Mouse (Mus musculus): ENCODE results near the gene Rasal3. TPM values are rescaled to one million over a fixed set of nuclear protein-coding genes. Genes with fewer than 3 reads are reported as not detected.

Gene Rasal3
- total and polyA plus RNA-seq, 2 experiments from 2014 or later: 0.40 to 7.3 TPM

DNA sequence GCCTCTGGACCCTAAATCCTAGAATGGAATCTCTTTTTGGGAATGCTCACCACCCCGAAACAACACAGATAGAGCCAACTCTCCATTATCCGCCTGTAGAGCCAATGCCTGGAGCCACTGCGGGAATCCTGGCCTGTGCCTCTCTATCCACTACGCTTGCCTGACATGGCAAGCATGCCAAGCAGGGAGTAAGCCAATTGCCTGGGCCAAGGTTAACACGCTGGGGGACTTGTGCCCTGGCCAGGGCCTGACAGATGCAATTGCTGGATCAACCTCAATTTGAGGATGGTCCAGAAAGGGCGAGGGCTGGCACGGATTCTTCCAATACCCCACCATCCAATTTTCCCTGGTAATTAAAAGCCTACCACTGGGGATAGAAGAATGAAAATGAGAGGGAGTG lies 20.8 kb downstream of the Rasal3 start:
- Histone ChIP-seq H3K9ac (replicated peaks; ENCODE audit: low read depth, low read length) (no peak overlapping the region), H3K9me3 (replicated peaks; ENCODE audit: control insufficient read depth, low read length) (no peaks in the 10 kb centered on the region), H3K36me3 (replicated peaks; ENCODE audit: control insufficient read depth, insufficient read depth, low read length) (peaks cover 9% of the 10 kb centered on the region; the same call in 1 of the 2 replicates), H3K27me3 (ENCODE audit: control insufficient read depth, insufficient read depth, low read length) (no peaks in the 10 kb centered on the region), H3K4me1 (ENCODE audit: control insufficient read depth, insufficient read depth) (peaks cover 13% of the 10 kb centered on the region; the same call in 1 of the 2 replicates), H3K27ac (ENCODE audit: low read depth) (no peak overlapping the region), H3K4me3 (ENCODE audit: low read depth, low read length) (no peak overlapping the region), H3K4me2 (ENCODE audit: low read depth, low read length) (no peak overlapping the region)
- ATAC-seq (ENCODE audit: insufficient read depth, low read depth): no peak
- TF ChIP-seq EP300 (IDR thresholded peaks at IDR 0.05; ENCODE audit: low read depth): no peak
- no peak for TF ChIP-seq CTCF (IDR thresholded peaks at IDR 0.05; ENCODE audit: low read depth)
- DNase-seq (ENCODE audit: low spot score): no peak
- WGBS: 87% methylated on average over 7 of the region's 7 CpGs

DNA sequence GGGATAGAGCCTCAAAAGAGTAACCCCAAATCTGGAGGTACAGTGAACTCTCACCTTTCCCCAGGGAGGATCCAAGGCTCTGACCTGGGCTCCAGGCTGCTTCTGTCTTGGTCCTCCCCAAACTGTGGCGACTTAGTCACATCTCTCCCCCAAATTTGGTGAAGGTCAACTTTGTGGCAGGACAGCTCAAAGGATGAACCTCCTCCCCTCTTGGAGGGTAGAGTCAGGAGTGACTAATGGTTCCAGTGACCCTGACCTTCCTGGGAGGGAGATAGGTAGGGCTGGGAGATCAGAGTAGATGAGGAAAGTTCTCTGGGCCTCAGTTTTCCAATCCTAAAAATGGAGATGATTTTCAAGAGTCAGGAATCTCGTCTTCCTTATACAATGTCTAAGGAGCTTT lies 24.6 kb downstream of the Rasal3 start:
- no peak overlapping the region for H3K27ac ChIP-seq (ENCODE audit: low read depth)
- 60% methylated on average over 2 of the region's 2 CpGs for WGBS
- H3K4me1 ChIP-seq (ENCODE audit: control insufficient read depth, insufficient read depth): peaks cover 6% of the 10 kb centered on the region; the same call in 1 of the 2 replicates
- no peak overlapping the region for H3K9ac ChIP-seq (replicated peaks; ENCODE audit: low read depth, low read length)
- TF ChIP-seq CTCF (IDR thresholded peaks at IDR 0.05; ENCODE audit: low read depth) (no peak), EP300 (IDR thresholded peaks at IDR 0.05; ENCODE audit: low read depth) (no peak)
- DNase-seq (ENCODE audit: low spot score) (no peak), ATAC-seq (ENCODE audit: insufficient read depth, low read depth) (no peak)
- H3K4me2 ChIP-seq (ENCODE audit: low read depth, low read length): no peak overlapping the region
- H3K36me3 ChIP-seq (replicated peaks; ENCODE audit: control insufficient read depth, insufficient read depth, low read length): 0 out of 2 replicates have a peak, but pooled peaks cover 3% of the 10 kb centered on the region
- no peaks in the 10 kb centered on the region for H3K27me3 ChIP-seq (ENCODE audit: control insufficient read depth, insufficient read depth, low read length)
- no peak overlapping the region for H3K4me3 ChIP-seq (ENCODE audit: low read depth, low read length)
- no peaks in the 10 kb centered on the region for H3K9me3 ChIP-seq (replicated peaks; ENCODE audit: control insufficient read depth, low read length)

- no peaks in the 10 kb centered on the region for H3K27me3 ChIP-seq (ENCODE audit: control insufficient read depth, insufficient read depth, low read length)
- H3K36me3 ChIP-seq (replicated peaks; ENCODE audit: control insufficient read depth, insufficient read depth, low read length): 0 out of 2 replicates have a peak, but pooled peaks cover 3% of the 10 kb centered on the region
- no peaks in the 10 kb centered on the region for H3K9me3 ChIP-seq (replicated peaks; ENCODE audit: control insufficient read depth, low read length)
- no peaks in the 10 kb centered on the region for H3K4me1 ChIP-seq (ENCODE audit: control insufficient read depth, insufficient read depth)
- no peak overlapping the region for H3K9ac ChIP-seq (replicated peaks; ENCODE audit: low read depth, low read length)
- no peak overlapping the region for H3K4me3 ChIP-seq (ENCODE audit: low read depth, low read length)
- no peak for ATAC-seq (ENCODE audit: insufficient read depth, low read depth)
- DNase-seq (ENCODE audit: low spot score): no peak
- no peak overlapping the region for H3K4me2 ChIP-seq (ENCODE audit: low read depth, low read length)
- 74% methylated on average over 9 of the region's 9 CpGs for WGBS
- H3K27ac ChIP-seq (ENCODE audit: low read depth): no peak overlapping the region
- no peak for TF ChIP-seq CTCF (IDR thresholded peaks at IDR 0.05; ENCODE audit: low read depth)
- no peak for TF ChIP-seq EP300 (IDR thresholded peaks at IDR 0.05; ENCODE audit: low read depth)
Measured at GRCm38 (mm10) chr17:32377137-32377536, 26.2 kb downstream of the Rasal3 start.

GRCm38 (mm10) chr17:32376475-32376874 lies 26.9 kb downstream of the Rasal3 start:
- H3K9ac ChIP-seq (replicated peaks; ENCODE audit: low read depth, low read length): no peak overlapping the region
- no peak for ATAC-seq (ENCODE audit: insufficient read depth, low read depth)
- H3K4me1 ChIP-seq (ENCODE audit: control insufficient read depth, insufficient read depth): no peaks in the 10 kb centered on the region
- H3K27ac ChIP-seq (ENCODE audit: low read depth): no peak overlapping the region
- TF ChIP-seq CTCF (IDR thresholded peaks at IDR 0.05; ENCODE audit: low read depth): no peak
- no peak for TF ChIP-seq EP300 (IDR thresholded peaks at IDR 0.05; ENCODE audit: low read depth)
- H3K4me2 ChIP-seq (ENCODE audit: low read depth, low read length): no peak overlapping the region
- H3K4me3 ChIP-seq (ENCODE audit: low read depth, low read length): no peak overlapping the region
- no peaks in the 10 kb centered on the region for H3K9me3 ChIP-seq (replicated peaks; ENCODE audit: control insufficient read depth, low read length)
- 93% methylated on average over 15 of the region's 15 CpGs for WGBS
- no peaks in the 10 kb centered on the region for H3K27me3 ChIP-seq (ENCODE audit: control insufficient read depth, insufficient read depth, low read length)
- DNase-seq (ENCODE audit: low spot score): no peak
- H3K36me3 ChIP-seq (replicated peaks; ENCODE audit: control insufficient read depth, insufficient read depth, low read length): 0 out of 2 replicates have a peak, but pooled peaks cover 3% of the 10 kb centered on the region

DNA sequence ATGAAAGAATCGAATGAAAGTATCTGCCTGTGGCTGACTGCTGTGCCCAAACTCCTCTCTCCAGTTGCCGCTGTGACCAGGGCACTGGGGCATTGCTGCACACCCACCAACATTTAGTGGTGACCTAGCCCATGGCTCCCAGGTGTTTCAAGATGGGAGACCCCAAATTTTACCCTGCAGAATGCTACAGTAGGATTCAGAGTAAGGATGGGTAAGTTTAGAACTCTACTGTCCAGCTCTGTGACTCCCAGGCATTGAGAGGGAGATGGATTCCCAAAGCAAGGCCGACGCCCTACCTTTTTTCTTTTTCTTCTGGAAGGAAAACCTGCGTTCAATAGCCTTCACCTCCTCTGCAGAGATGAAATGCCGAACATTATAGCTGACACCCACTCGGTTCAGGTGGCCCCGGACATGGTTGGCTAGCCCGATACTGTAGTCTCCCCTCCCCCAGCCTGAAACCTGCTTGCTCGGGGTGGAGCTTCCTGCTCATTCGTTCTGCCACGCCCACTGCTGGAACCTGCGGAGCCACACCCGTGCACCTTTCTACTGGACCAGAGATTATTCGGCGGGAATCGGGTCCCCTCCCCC lies 34.3 kb downstream of the Rasal3 start:
- Histone ChIP-seq H3K36me3 (replicated peaks; ENCODE audit: control insufficient read depth, insufficient read depth, low read length) (no peaks in the 10 kb centered on the region), H3K9ac (replicated peaks; ENCODE audit: low read depth, low read length) (no peak overlapping the region), H3K4me1 (ENCODE audit: control insufficient read depth, insufficient read depth) (peaks cover 9% of the 10 kb centered on the region; the same call in 1 of the 2 replicates), H3K4me2 (ENCODE audit: low read depth, low read length) (peak overlapping the region; percentile 46; the same call in 1 of the 2 replicates), H3K4me3 (ENCODE audit: low read depth, low read length) (peak overlapping the region; percentile 17; the same call in 1 of the 2 replicates), H3K27ac (ENCODE audit: low read depth) (no peak overlapping the region), H3K27me3 (ENCODE audit: control insufficient read depth, insufficient read depth, low read length) (no peaks in the 10 kb centered on the region), H3K9me3 (replicated peaks; ENCODE audit: control insufficient read depth, low read length) (no peaks in the 10 kb centered on the region)
- ATAC-seq (ENCODE audit: insufficient read depth, low read depth) (no peak), DNase-seq (ENCODE audit: low spot score) (no peak)
- 28% methylated on average over 11 of the region's 17 CpGs for WGBS
- TF ChIP-seq CTCF (IDR thresholded peaks at IDR 0.05; ENCODE audit: low read depth) (no peak), EP300 (IDR thresholded peaks at IDR 0.05; ENCODE audit: low read depth) (no peak)

- no peak for TF ChIP-seq EP300 (IDR thresholded peaks at IDR 0.05; ENCODE audit: low read depth)
- no peak for TF ChIP-seq CTCF (IDR thresholded peaks at IDR 0.05; ENCODE audit: low read depth)
- H3K27me3 ChIP-seq (ENCODE audit: control insufficient read depth, insufficient read depth, low read length): no peaks in the 10 kb centered on the region
- H3K27ac ChIP-seq (ENCODE audit: low read depth): no peak overlapping the region
- H3K9me3 ChIP-seq (replicated peaks; ENCODE audit: control insufficient read depth, low read length): no peaks in the 10 kb centered on the region
- H3K9ac ChIP-seq (replicated peaks; ENCODE audit: low read depth, low read length): no peak overlapping the region
- DNase-seq (ENCODE audit: low spot score) (no peak), ATAC-seq (ENCODE audit: insufficient read depth, low read depth) (no peak)
- H3K4me3 ChIP-seq (ENCODE audit: low read depth, low read length): no peak overlapping the region
- H3K4me1 ChIP-seq (ENCODE audit: control insufficient read depth, insufficient read depth): peaks cover 17% of the 10 kb centered on the region; the same call in 1 of the 2 replicates
- WGBS: 85% methylated on average over 11 of the region's 11 CpGs
- no peak overlapping the region for H3K4me2 ChIP-seq (ENCODE audit: low read depth, low read length)
- H3K36me3 ChIP-seq (replicated peaks; ENCODE audit: control insufficient read depth, insufficient read depth, low read length): no peaks in the 10 kb centered on the region
Measured at GRCm38 (mm10) chr17:32367706-32368105, 35.7 kb downstream of the Rasal3 start.

Data from heart, postnatal 0 days (tissue).